Mouse (Mus musculus) midbrain, embryonic 10.5 days (tissue): ENCODE data around the gene Dennd1a. TPM values are rescaled to one million over a fixed set of nuclear protein-coding genes. Genes with fewer than 3 reads are reported as not detected.

Experiments used
- DNase-seq: peaks from one replicate; pipeline ENCODE4 v3.0.0-alpha.2; 2017; ENCODE audit warnings: low spot score
- H3K27ac ChIP-seq: fragments of 300-500 bp; sonication (generic); replicated peaks from 2 replicates; pipeline ENCODE4 v1.5.1; 2016; ENCODE audit warnings: mild to moderate bottlenecking
- H3K27me3 ChIP-seq: fragments of 300-500 bp; sonication (generic); 2 replicates; pipeline ENCODE4 v1.6.1; 2016; ENCODE audit warnings: low read depth, mild to moderate bottlenecking; ENCODE audit not compliant: poor library complexity, severe bottlenecking
- H3K36me3 ChIP-seq: fragments of 300-500 bp; sonication (generic); 2 replicates; pipeline ENCODE4 v1.6.1; 2016; ENCODE audit warnings: mild to moderate bottlenecking, moderate library complexity
- H3K4me1 ChIP-seq: fragments of 300-500 bp; sonication (generic); 2 replicates; pipeline ENCODE4 v1.6.1; 2016
- H3K4me3 ChIP-seq: fragments of 300-500 bp; sonication (generic); 2 replicates; pipeline ENCODE4 v1.5.1; 2016; ENCODE audit warnings: mild to moderate bottlenecking, moderate library complexity
- H3K9me3 ChIP-seq: fragments of 300-500 bp; sonication (generic); replicated peaks from 2 replicates; pipeline ENCODE4 v1.6.1; 2016; ENCODE audit warnings: mild to moderate bottlenecking
- WGBS: fragments of 180-500 bp; shearing (Covaris S2); methylation state at CpG from one replicate; pipeline ENCODE4 v1.1.7; 2016; 5-methylcytosine and 5-hydroxymethylcytosine counted together
- polyA plus RNA-seq: library from polyadenylated mRNA; unstranded; fragments of >200 nt; fragmentation: Nextera tagmentation; extraction: Ambion mirVana; gene quantifications from 2 replicates; pipeline ENCODE4 v1.2.1, GENCODE M21; 2016

Dennd1a gene
- polyA plus RNA-seq, 1 experiment from 2014 or later = 10.1 TPM

- peaks cover 29% of the 10 kb centered on the region for H3K4me1 ChIP-seq
- no peak overlapping the region for H3K4me3 ChIP-seq
- no peaks in the 10 kb centered on the region for H3K36me3 ChIP-seq
- DNase-seq = no peak
- no peak overlapping the region for H3K27ac ChIP-seq
- H3K9me3 ChIP-seq = no peaks in the 10 kb centered on the region
- H3K27me3 ChIP-seq = no peaks in the 10 kb centered on the region
Observed at GRCm38 (mm10) chr2:38048996-38049395, 238.2 kb downstream of the Dennd1a start.

GRCm38 (mm10) chr2:38045286-38045685, 241.9 kb downstream of the Dennd1a start:
- Histone ChIP-seq H3K4me1 (peaks cover 23% of the 10 kb centered on the region), H3K27ac (no peak overlapping the region), H3K27me3 (no peaks in the 10 kb centered on the region), H3K36me3 (no peaks in the 10 kb centered on the region), H3K4me3 (no peak overlapping the region), H3K9me3 (no peaks in the 10 kb centered on the region)
- no peak for DNase-seq
- 98% methylated on average over 4 of the region's 4 CpGs for WGBS

- DNase-seq = peak; percentile 50
- WGBS = 22% methylated on average over 3 of the region's 3 CpGs
Observed at GRCm38 (mm10) chr2:38040845-38041244, 246.3 kb downstream of the Dennd1a start.

GRCm38 (mm10) chr2:38039621-38040020, 247.6 kb downstream of the Dennd1a start:
- WGBS = 62% methylated on average over 1 of the region's 1 CpGs
- H3K4me1 ChIP-seq = peaks cover 31% of the 10 kb centered on the region
- no peak for DNase-seq

More at GRCm38 (mm10) chr2:38040845-38041244, 246.3 kb downstream of the Dennd1a start:
- Histone ChIP-seq H3K27ac (peak overlapping the region; percentile 53), H3K27me3 (no peaks in the 10 kb centered on the region), H3K4me1 (peaks cover 31% of the 10 kb centered on the region), H3K36me3 (no peaks in the 10 kb centered on the region), H3K9me3 (no peaks in the 10 kb centered on the region), H3K4me3 (no peak overlapping the region)

GRCm38 (mm10) chr2:38028317-38028716, 258.9 kb downstream of the Dennd1a start:
- H3K27ac ChIP-seq = no peak overlapping the region
- H3K9me3 ChIP-seq = no peaks in the 10 kb centered on the region
- WGBS = 68% methylated on average over 3 of the region's 3 CpGs
- no peaks in the 10 kb centered on the region for H3K36me3 ChIP-seq
- 0 out of 2 replicates have a peak, but pooled peaks cover 13% of the 10 kb centered on the region for H3K27me3 ChIP-seq
- H3K4me3 ChIP-seq = no peak overlapping the region
- H3K4me1 ChIP-seq = peaks cover 25% of the 10 kb centered on the region
- no peak for DNase-seq

More at GRCm38 (mm10) chr2:38039621-38040020, 247.6 kb downstream of the Dennd1a start:
- no peaks in the 10 kb centered on the region for H3K36me3 ChIP-seq
- no peak overlapping the region for H3K27ac ChIP-seq
- no peak overlapping the region for H3K4me3 ChIP-seq
- H3K27me3 ChIP-seq = no peaks in the 10 kb centered on the region
- no peaks in the 10 kb centered on the region for H3K9me3 ChIP-seq

- peaks cover 25% of the 10 kb centered on the region for H3K4me1 ChIP-seq
- no peaks in the 10 kb centered on the region for H3K36me3 ChIP-seq
- no peaks in the 10 kb centered on the region for H3K9me3 ChIP-seq
- no peak for DNase-seq
- 0 out of 2 replicates have a peak, but pooled peaks cover 13% of the 10 kb centered on the region for H3K27me3 ChIP-seq
- no peak overlapping the region for H3K4me3 ChIP-seq
- 0 out of 2 replicates have a peak overlapping the region, but pooled peaks have one; percentile 2 for H3K27ac ChIP-seq
- 8% methylated on average over 6 of the region's 6 CpGs for WGBS
Observed at GRCm38 (mm10) chr2:38025615-38026014, 261.6 kb downstream of the Dennd1a start.

GRCm38 (mm10) chr2:38023741-38024130, 263.5 kb downstream of the Dennd1a start:
- Histone ChIP-seq H3K4me1 (peaks cover 25% of the 10 kb centered on the region), H3K4me3 (no peak overlapping the region), H3K27me3 (0 out of 2 replicates have a peak, but pooled peaks cover 13% of the 10 kb centered on the region), H3K27ac (no peak overlapping the region), H3K9me3 (no peaks in the 10 kb centered on the region), H3K36me3 (no peaks in the 10 kb centered on the region)
- WGBS = 81% methylated on average over 4 of the region's 4 CpGs
- DNase-seq = no peak

GRCm38 (mm10) chr2:38023054-38023740, 264.0 kb downstream of the Dennd1a start:
- no peak for DNase-seq
- 81% methylated on average over 9 of the region's 9 CpGs for WGBS

GRCm38 (mm10) chr2:38021166-38021565, 266.0 kb downstream of the Dennd1a start:
- no peaks in the 10 kb centered on the region for H3K9me3 ChIP-seq
- 93% methylated on average over 9 of the region's 9 CpGs for WGBS
- DNase-seq = no peak
- no peak overlapping the region for H3K4me3 ChIP-seq
- H3K4me1 ChIP-seq = peaks cover 12% of the 10 kb centered on the region
- peaks cover 24% of the 10 kb centered on the region for H3K27me3 ChIP-seq
- H3K27ac ChIP-seq = no peak overlapping the region
- no peaks in the 10 kb centered on the region for H3K36me3 ChIP-seq

More at GRCm38 (mm10) chr2:38023054-38023740, 264.0 kb downstream of the Dennd1a start:
- no peaks in the 10 kb centered on the region for H3K9me3 ChIP-seq
- no peak overlapping the region for H3K27ac ChIP-seq
- H3K36me3 ChIP-seq = no peaks in the 10 kb centered on the region
- 0 out of 2 replicates have a peak, but pooled peaks cover 13% of the 10 kb centered on the region for H3K27me3 ChIP-seq
- H3K4me3 ChIP-seq = no peak overlapping the region
- peaks cover 21% of the 10 kb centered on the region for H3K4me1 ChIP-seq

- H3K27me3 ChIP-seq = peaks cover 43% of the 10 kb centered on the region
- 89% methylated on average over 1 of the region's 1 CpGs for WGBS
- H3K36me3 ChIP-seq = no peaks in the 10 kb centered on the region
- H3K4me1 ChIP-seq = peaks cover 25% of the 10 kb centered on the region
- no peaks in the 10 kb centered on the region for H3K9me3 ChIP-seq
- no peak overlapping the region for H3K27ac ChIP-seq
- no peak overlapping the region for H3K4me3 ChIP-seq
- DNase-seq = no peak
Observed at GRCm38 (mm10) chr2:38014702-38015101, 272.5 kb downstream of the Dennd1a start.

GRCm38 (mm10) chr2:38013839-38014365, 273.3 kb downstream of the Dennd1a start:
- peak overlapping the region; percentile 67; the same call in 1 of the 2 replicates for H3K27ac ChIP-seq
- no peaks in the 10 kb centered on the region for H3K9me3 ChIP-seq
- peaks cover 43% of the 10 kb centered on the region for H3K27me3 ChIP-seq
- WGBS = 38% methylated on average over 5 of the region's 5 CpGs
- DNase-seq = peak; percentile 18
- no peaks in the 10 kb centered on the region for H3K36me3 ChIP-seq
- H3K4me1 ChIP-seq = peaks cover 27% of the 10 kb centered on the region
- no peak overlapping the region for H3K4me3 ChIP-seq

- H3K9me3 ChIP-seq = no peaks in the 10 kb centered on the region
- peaks cover 19% of the 10 kb centered on the region; the same call in 1 of the 2 replicates for H3K27me3 ChIP-seq
- no peaks in the 10 kb centered on the region for H3K36me3 ChIP-seq
- H3K27ac ChIP-seq = no peak overlapping the region
- no peak for DNase-seq
- H3K4me1 ChIP-seq = peaks cover 7% of the 10 kb centered on the region; the same call in 1 of the 2 replicates
- WGBS = 84% methylated on average over 1 of the region's 1 CpGs
- H3K4me3 ChIP-seq = no peak overlapping the region
Observed at GRCm38 (mm10) chr2:38007238-38007637, 280.0 kb downstream of the Dennd1a start.

GRCm38 (mm10) chr2:38003183-38003680, 284.0 kb downstream of the Dennd1a start:
- H3K27ac ChIP-seq = 0 out of 2 replicates have a peak overlapping the region, but pooled peaks have one; percentile 33
- H3K27me3 ChIP-seq = no peaks in the 10 kb centered on the region
- DNase-seq = no peak
- H3K4me3 ChIP-seq = no peak overlapping the region
- H3K9me3 ChIP-seq = no peaks in the 10 kb centered on the region
- H3K4me1 ChIP-seq = peaks cover 4% of the 10 kb centered on the region; the same call in 1 of the 2 replicates
- H3K36me3 ChIP-seq = no peaks in the 10 kb centered on the region
- 82% methylated on average over 9 of the region's 9 CpGs for WGBS
